Mouse (Mus musculus) naive thymus-derived CD4-positive, alpha-beta T cell, adult 5 months (primary cell): ENCODE data around the gene Mbtps1. TPM values are rescaled to one million over a fixed set of nuclear protein-coding genes. Genes with fewer than 3 reads are reported as not detected.

Experiments used
- polyA plus RNA-seq: library from polyadenylated mRNA; unstranded; fragments of 100-300 nt; shearing (Covaris generic); gene quantifications from one replicate; pipeline ENCODE4 v1.2.1, GENCODE M21; 2017

Gene Mbtps1
- 91.7 TPM for polyA plus RNA-seq

GRCm38 (mm10) chr8:119558603-119559401 lies at the start of gene Mbtps1:
Mbtps1 (minus strand) TSS chr8:119558735.

GRCm38 (mm10) chr8:119604996-119605395 lies 46.5 kb upstream of the Mbtps1 start, which contains the start of gene Taf1c:
Taf1c (minus strand) TSS chr8:119605222.

GRCm38 (mm10) chr8:119574437-119575365 lies 16.2 kb upstream of the Mbtps1 start, which contains the start of the genes Hsdl1 and Dnaaf1:
Hsdl1 (minus strand) TSS chr8:119575183.
Dnaaf1 (plus strand) TSS chr8:119575235.

GRCm38 (mm10) chr8:119501598-119501997 lies 56.9 kb downstream of the Mbtps1 start, which contains the start of gene Slc38a8:
Slc38a8 (minus strand) TSS chr8:119501698.

Other genes starting within 250 kb of the Mbtps1 start
- gene Hsbp1, start 214.2 kb downstream of the Mbtps1 start, polyA plus RNA-seq = 115 TPM
- gene Mlycd, start 163.9 kb downstream of the Mbtps1 start, polyA plus RNA-seq = 11.4 TPM
- 3.1 TPM for gene Osgin1, start 124.6 kb downstream of the Mbtps1 start, polyA plus RNA-seq
- not detected for gene Necab2, start 112.0 kb downstream of the Mbtps1 start, polyA plus RNA-seq
- gene Slc38a8, start 57.0 kb downstream of the Mbtps1 start, polyA plus RNA-seq = not detected
- gene Hsdl1, start 16.4 kb upstream of the Mbtps1 start, polyA plus RNA-seq = 129 TPM
- gene Dnaaf1, start 16.5 kb upstream of the Mbtps1 start, polyA plus RNA-seq = not detected
- 23.6 TPM for gene Taf1c, start 46.5 kb upstream of the Mbtps1 start, polyA plus RNA-seq
- gene Adad2, start 54.0 kb upstream of the Mbtps1 start, polyA plus RNA-seq = not detected
- not detected for gene Kcng4, start 76.9 kb upstream of the Mbtps1 start, polyA plus RNA-seq
- not detected for gene Wfdc1, start 107.6 kb upstream of the Mbtps1 start, polyA plus RNA-seq
- gene Atp2c2, start 141.3 kb upstream of the Mbtps1 start, polyA plus RNA-seq = not detected
- 2.1 TPM for gene Tldc1, start 219.7 kb upstream of the Mbtps1 start, polyA plus RNA-seq